In genomic region chr5:88930129-88930528, GRCm38 (mm10) we compare ENCODE assay signal across 8 mouse cellular contexts. TPM values are rescaled to one million over a fixed set of nuclear protein-coding genes. Genes with fewer than 3 reads are reported as not detected.
DNase-seq lines count a peak whose midpoint lies in the region; ATAC-seq and TF ChIP-seq lines count a peak whose summit lies in the region.
"Had no signal": no experiment of that assay in that cellular context is flagged by ENCODE, and none has a peak within 500 bp of the region (broad histone marks: within the 10 kb centered on the region; RNA-seq: fewer than 3 reads in every experiment).

No protein-coding gene starts in this region.

- no peaks in the 10 kb centered on the region for H3K9me3 ChIP-seq in embryonic facial prominence, embryonic 12.5 days
- no peaks in the 10 kb centered on the region for H3K9me3 ChIP-seq in limb, embryonic 14.5 days (ENCODE audit: control insufficient read depth, low read length)
- H3K9me3 ChIP-seq: liver, embryonic 12.5 days had no signal

- ATAC-seq in embryonic facial prominence, embryonic 12.5 days (ENCODE audit: insufficient number of reproducible peaks, insufficient read depth, low FRiP score, low TSS enrichment), result 0 out of 2 replicates have a peak, but pooled peaks have one; percentile 35
- peak; percentile 38; the same call in 1 of the 2 replicates for ATAC-seq in limb, embryonic 14.5 days (ENCODE audit: low FRiP score, low read depth)
- ATAC-seq: liver, embryonic 12.5 days had no signal

- no peak for DNase-seq in kidney, adult 2 months
- DNase-seq in kidney, postnatal 4 days, result no peak
- DNase-seq in limb, embryonic 14.5 days (ENCODE audit: low spot score), result no peak
- DNase-seq in cerebellum, postnatal 36 days, result no peak
- DNase-seq in adrenal gland, postnatal 36 days, result no peak

- no peak for TF ChIP-seq CTCF in kidney, adult 2 months (conservative IDR thresholded peaks at IDR 0.05; ENCODE audit: insufficient read depth, insufficient read length, low read depth, low read length)
- TF ChIP-seq CTCF in cortical plate, adult 2 months (IDR thresholded peaks at IDR 0.05; ENCODE audit: extremely low read depth, insufficient read depth, low read length), result no peak

- H3K27me3 ChIP-seq in kidney, adult 2 months (replicated peaks; ENCODE audit: control insufficient read depth, insufficient read depth, low read length), result no peaks in the 10 kb centered on the region
- no peaks in the 10 kb centered on the region for H3K27me3 ChIP-seq in embryonic facial prominence, embryonic 12.5 days
- no peaks in the 10 kb centered on the region for H3K27me3 ChIP-seq in limb, embryonic 14.5 days (ENCODE audit: control insufficient read depth, insufficient read depth, low read length)
- H3K27me3 ChIP-seq: liver, embryonic 12.5 days had no signal

- H3K9ac ChIP-seq in embryonic facial prominence, embryonic 12.5 days, result no peak overlapping the region
- H3K9ac ChIP-seq in limb, embryonic 14.5 days (ENCODE audit: low read depth, low read length, severe bottlenecking), result no peak overlapping the region
- H3K9ac ChIP-seq: liver, embryonic 12.5 days had no signal

- TF ChIP-seq POLR2A in kidney, adult 2 months (IDR thresholded peaks at IDR 0.05; ENCODE audit: low read depth, low read length), result no peak
- no peak for TF ChIP-seq POLR2A in cortical plate, adult 2 months (IDR thresholded peaks at IDR 0.05; ENCODE audit: extremely low read depth, insufficient read depth, low read length)
- TF ChIP-seq POLR2A in limb, embryonic 14.5 days (IDR thresholded peaks at IDR 0.05; ENCODE audit: borderline replicate concordance, extremely low read depth, insufficient read depth, insufficient read length), result no peak

- WGBS in kidney, adult 2 months, result 33% methylated on average over 5 of the region's 5 CpGs
- 49% methylated on average over 5 of the region's 5 CpGs for WGBS in embryonic facial prominence, embryonic 12.5 days
- 53% methylated on average over 5 of the region's 5 CpGs for WGBS in limb, embryonic 14.5 days

- H3K4me3 ChIP-seq in kidney, adult 2 months (ENCODE audit: insufficient read depth, low read depth, low read length), result no peak overlapping the region
- no peak overlapping the region for H3K4me3 ChIP-seq in cortical plate, adult 2 months (ENCODE audit: insufficient read depth, low read length)
- H3K4me3 ChIP-seq in embryonic facial prominence, embryonic 12.5 days, result no peak overlapping the region
- H3K4me3 ChIP-seq in limb, embryonic 14.5 days (replicated peaks; ENCODE audit: low read length), result no peak overlapping the region
- H3K4me3 ChIP-seq: liver, embryonic 12.5 days had no signal

- no peaks in the 10 kb centered on the region for H3K36me3 ChIP-seq in kidney, adult 2 months (ENCODE audit: control insufficient read depth, insufficient read depth, low read length)
- no peaks in the 10 kb centered on the region for H3K36me3 ChIP-seq in embryonic facial prominence, embryonic 12.5 days
- H3K36me3 ChIP-seq in limb, embryonic 14.5 days (ENCODE audit: control insufficient read depth, insufficient read depth, low read length), result no peaks in the 10 kb centered on the region
- H3K36me3 ChIP-seq: liver, embryonic 12.5 days had no signal

- peaks cover 25% of the 10 kb centered on the region for H3K4me1 ChIP-seq in kidney, adult 2 months (ENCODE audit: control insufficient read depth, insufficient read depth, low read length)
- peaks cover 7% of the 10 kb centered on the region for H3K4me1 ChIP-seq in cortical plate, adult 2 months (ENCODE audit: control insufficient read depth, insufficient read depth, low read length)
- H3K4me1 ChIP-seq in embryonic facial prominence, embryonic 12.5 days, result peaks cover 27% of the 10 kb centered on the region
- peaks cover 16% of the 10 kb centered on the region for H3K4me1 ChIP-seq in limb, embryonic 14.5 days (ENCODE audit: control insufficient read depth, insufficient read depth, low read length)

- H3K4me2 ChIP-seq in embryonic facial prominence, embryonic 12.5 days (replicated peaks), result peak overlapping the region; percentile 23; the same call in 1 of the 2 replicates
- no peak overlapping the region for H3K4me2 ChIP-seq in limb, embryonic 14.5 days (replicated peaks; ENCODE audit: low read depth, low read length, severe bottlenecking)
- H3K4me2 ChIP-seq: liver, embryonic 12.5 days had no signal

- H3K27ac ChIP-seq in kidney, adult 2 months (ENCODE audit: insufficient read depth, low read depth, low read length), result peak overlapping the region; percentile 70
- H3K27ac ChIP-seq in cortical plate, adult 2 months (ENCODE audit: insufficient read depth, low read length), result peak overlapping the region; percentile 4; the same call in 1 of the 2 replicates
- no peak overlapping the region for H3K27ac ChIP-seq in embryonic facial prominence, embryonic 12.5 days
- no peak overlapping the region for H3K27ac ChIP-seq in limb, embryonic 14.5 days (replicated peaks; ENCODE audit: low read depth, low read length)
- H3K27ac ChIP-seq: liver, embryonic 12.5 days had no signal

RNA-seq across cellular contexts. Expression of gene Slc4a4, which starts 43.5 kb away (rescaled TPM):
- 169 and 195 TPM in 2 replicates for polyA plus RNA-seq in kidney, adult 2 months (2012; rRNA removed)
- polyA plus RNA-seq in cortical plate, adult 2 months (2012; rRNA removed), result 48.1 and 53.7 TPM in 2 replicates
- 2.8 and 4.6 TPM in 2 replicates for polyA plus RNA-seq in embryonic facial prominence, embryonic 12.5 days (2016; fragmentation: Nextera tagmentation; extraction: Ambion mirVana)
- polyA plus RNA-seq in limb, embryonic 14.5 days (2012; rRNA removed), result 2.6 and 2.7 TPM in 2 replicates
- polyA plus RNA-seq in limb, embryonic 14.5 days (2014; fragmentation: Nextera tagmentation; extraction: Ambion mirVana), result 2.8 and 3.0 TPM in 2 replicates
- 10 to 100 TPM; 20.1 to 61.2 TPM for total RNA-seq in adrenal gland, postnatal 36 days (2021)

Comparison
In these comparisons a context has a peak if more than half of its experiments do, and no peak if none do; other contexts are left out.
1. H3K27ac ChIP-seq: peak in kidney, adult 2 months (single experiment) and cortical plate, adult 2 months (single experiment); none in embryonic facial prominence, embryonic 12.5 days (single experiment) and limb, embryonic 14.5 days (single experiment).